ENCODE assay signal across 15 mouse cellular contexts in the genomic region with DNA sequence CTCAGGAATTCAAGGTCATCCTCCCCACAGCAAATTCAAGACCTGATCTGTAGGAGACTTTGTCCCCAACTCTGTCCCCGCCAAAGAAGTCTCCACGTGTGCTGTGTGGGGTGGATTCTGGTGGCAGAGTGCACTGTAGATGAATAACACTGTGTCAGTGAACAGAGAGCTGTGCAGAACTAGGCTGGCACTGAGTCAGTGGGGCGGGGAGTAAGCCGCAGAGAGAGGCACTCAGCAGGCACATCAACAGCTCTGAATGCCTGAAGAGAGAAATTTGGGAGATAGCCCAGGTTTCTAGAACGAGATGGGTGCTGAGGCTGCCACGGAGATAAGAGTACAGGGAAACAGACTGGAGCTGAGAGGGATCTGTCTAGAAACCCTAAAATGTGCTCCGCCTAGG. TPM values are rescaled to one million over a fixed set of nuclear protein-coding genes. Genes with fewer than 3 reads are reported as not detected.
DNase-seq lines count a peak whose midpoint lies in the region; ATAC-seq and TF ChIP-seq lines count a peak whose summit lies in the region.
"Had no signal": no experiment of that assay in that cellular context is flagged by ENCODE, and none has a peak within 500 bp of the region (broad histone marks: within the 10 kb centered on the region; RNA-seq: fewer than 3 reads in every experiment).

No protein-coding gene starts in this region.

- peaks cover 26% of the 10 kb centered on the region for H3K36me3 ChIP-seq in heart, embryonic 10.5 days
- peaks cover 13% of the 10 kb centered on the region; the same call in 1 of the 2 replicates for H3K36me3 ChIP-seq in forebrain, embryonic 15.5 days

- no peak overlapping the region for H3K27ac ChIP-seq in heart, embryonic 10.5 days
- peak overlapping the region; percentile 100 for H3K27ac ChIP-seq in layer of hippocampus, adult 2 months
- H3K27ac ChIP-seq in cortical plate, adult 2 months (ENCODE audit: insufficient read depth, low read length) = 0 out of 2 replicates have a peak overlapping the region, but pooled peaks have one; percentile 85
- H3K27ac ChIP-seq in forebrain, embryonic 15.5 days (replicated peaks) = no peak overlapping the region; the same call in 1 of the 2 replicates
- H3K27ac ChIP-seq: hindbrain, postnatal 0 days; neural tube, embryonic 15.5 days had no signal

- no peak overlapping the region for H3K9ac ChIP-seq in forebrain, embryonic 15.5 days (replicated peaks)
- H3K9ac ChIP-seq: liver, embryonic 12.5 days had no signal

- peaks cover 50% of the 10 kb centered on the region for H3K4me1 ChIP-seq in heart, embryonic 10.5 days
- peaks cover 8% of the 10 kb centered on the region for H3K4me1 ChIP-seq in cortical plate, adult 2 months (ENCODE audit: control insufficient read depth, insufficient read depth, low read length)
- H3K4me1 ChIP-seq in forebrain, embryonic 15.5 days = peaks cover 52% of the 10 kb centered on the region

- 0 out of 2 replicates have a peak, but pooled peaks cover 7% of the 10 kb centered on the region for H3K27me3 ChIP-seq in heart, embryonic 10.5 days (ENCODE audit: insufficient read depth, poor library complexity, severe bottlenecking)
- 0 out of 2 replicates have a peak, but pooled peaks cover 9% of the 10 kb centered on the region for H3K27me3 ChIP-seq in forebrain, embryonic 15.5 days

- no peak overlapping the region for H3K4me3 ChIP-seq in heart, embryonic 10.5 days
- H3K4me3 ChIP-seq in layer of hippocampus, adult 2 months = no peak overlapping the region
- H3K4me3 ChIP-seq in cortical plate, adult 2 months (ENCODE audit: insufficient read depth, low read length) = no peak overlapping the region
- H3K4me3 ChIP-seq in forebrain, embryonic 15.5 days = no peak overlapping the region

- no peak for ATAC-seq in forebrain, embryonic 15.5 days (replicated peaks)
- ATAC-seq: hindbrain, postnatal 0 days; liver, embryonic 12.5 days had no signal

- 59% methylated on average over 7 of the region's 7 CpGs for WGBS in heart, embryonic 10.5 days
- 62% methylated on average over 7 of the region's 7 CpGs for WGBS in forebrain, embryonic 15.5 days

- no peaks in the 10 kb centered on the region for H3K9me3 ChIP-seq in heart, embryonic 10.5 days
- H3K9me3 ChIP-seq in forebrain, embryonic 15.5 days = no peaks in the 10 kb centered on the region
- H3K9me3 ChIP-seq: liver, embryonic 12.5 days; neural tube, embryonic 15.5 days had no signal

- TF ChIP-seq POLR2A in cortical plate, adult 2 months (IDR thresholded peaks at IDR 0.05; ENCODE audit: extremely low read depth, insufficient read depth, low read length) = 0 out of 2 replicates have a peak, but pooled peaks have one; percentile 25

- peak; percentile 9; the same call in 1 of the 2 replicates for TF ChIP-seq CTCF in layer of hippocampus, adult 2 months (conservative IDR thresholded peaks at IDR 0.05)
- no peak for TF ChIP-seq CTCF in cortical plate, adult 2 months (IDR thresholded peaks at IDR 0.05; ENCODE audit: extremely low read depth, insufficient read depth, low read length)

- peak; percentile 94 for DNase-seq in heart, adult 11 months
- no peak for DNase-seq in heart, embryonic 10.5 days (ENCODE audit: low spot score)
- DNase-seq in layer of hippocampus, adult 2 months (ENCODE audit: low spot score in 2 of 2) = peak; percentile 62 to 78
- no peak for DNase-seq in layer of hippocampus, adult 8-10 months (ENCODE audit: low spot score in 2 of 2)
- DNase-seq in MN1 (ENCODE audit: low spot score) = peak; percentile 16
- no peak for DNase-seq in urinary bladder, postnatal 25 days (ENCODE audit: low spot score)
- DNase-seq: adrenal gland, postnatal 14 days; midbrain, embryonic 14.5 days had no signal

- H3K4me2 ChIP-seq in forebrain, embryonic 15.5 days (replicated peaks) = no peak overlapping the region
- H3K4me2 ChIP-seq: neural tube, embryonic 15.5 days had no signal

RNA-seq across cellular contexts. Expression of gene Ccdc85b, which starts 1.3 kb away (rescaled TPM):
- polyA plus RNA-seq in heart, embryonic 10.5 days (2016; fragmentation: Nextera tagmentation; extraction: Ambion mirVana) = 8.3 and 11.6 TPM in 2 replicates
- 10 to 100 TPM; 31.5 to 33.9 TPM for total RNA-seq in layer of hippocampus, adult 2 months (2021)
- total RNA-seq in layer of hippocampus, adult 8-10 months (2022) = 10 to 100 TPM; 31.7 to 33.1 (median 32.4) TPM
- 23.8 and 24.5 TPM in 2 replicates for polyA plus RNA-seq in cortical plate, adult 2 months (2012; rRNA removed)
- polyA plus RNA-seq in forebrain, embryonic 15.5 days (2015; fragmentation: Nextera tagmentation; extraction: Ambion mirVana) = 10.7 and 11.4 TPM in 2 replicates

RNA-seq across cellular contexts. Expression of gene Fibp, which starts 1.4 kb away (rescaled TPM):
- polyA plus RNA-seq in heart, embryonic 10.5 days (2016; fragmentation: Nextera tagmentation; extraction: Ambion mirVana) = 79.5 and 87.9 TPM in 2 replicates
- total RNA-seq in layer of hippocampus, adult 2 months (2021) = 10 to 100 TPM; 87.2 to 89.6 TPM
- total RNA-seq in layer of hippocampus, adult 8-10 months (2022) = 100 to 1,000 TPM in 1 of 4 experiments, 10 to 100 TPM in 3; 93.5 to 109 (median 96.4) TPM
- 129 and 131 TPM in 2 replicates for polyA plus RNA-seq in cortical plate, adult 2 months (2012; rRNA removed)
- 160 and 184 TPM in 2 replicates for polyA plus RNA-seq in forebrain, embryonic 15.5 days (2015; fragmentation: Nextera tagmentation; extraction: Ambion mirVana)

RNA-seq across cellular contexts. Expression of gene Ctsw, which starts 9.3 kb away (rescaled TPM):
- polyA plus RNA-seq in heart, embryonic 10.5 days (2016; fragmentation: Nextera tagmentation; extraction: Ambion mirVana) = 0.85 and 1.1 TPM in 2 replicates
- under 1 TPM in 1 of 2 experiments, not detected in 1; 0.31 TPM for total RNA-seq in layer of hippocampus, adult 2 months (2021)
- under 1 TPM in 3 of 4 experiments, not detected in 1; 0.29 to 0.81 (median 0.77) TPM for total RNA-seq in layer of hippocampus, adult 8-10 months (2022)
- 0.27 and 0.53 TPM in 2 replicates for polyA plus RNA-seq in cortical plate, adult 2 months (2012; rRNA removed)
- polyA plus RNA-seq in forebrain, embryonic 15.5 days (2015; fragmentation: Nextera tagmentation; extraction: Ambion mirVana) = 4.4 and 4.8 TPM in 2 replicates
- polyA plus RNA-seq: testis, adult 2 months had no signal

RNA-seq across cellular contexts. Expression of gene Fosl1, which starts 11.7 kb away (rescaled TPM):
- 0.34 and 0.49 TPM in 2 replicates for polyA plus RNA-seq in heart, embryonic 10.5 days (2016; fragmentation: Nextera tagmentation; extraction: Ambion mirVana)
- not detected for total RNA-seq in layer of hippocampus, adult 2 months (2021)
- total RNA-seq in layer of hippocampus, adult 8-10 months (2022) = under 1 TPM; 0.20 to 0.67 (median 0.29) TPM
- 0.21 TPM in 1 of 2 replicates, not detected in the other for polyA plus RNA-seq in cortical plate, adult 2 months (2012; rRNA removed)
- polyA plus RNA-seq in forebrain, embryonic 15.5 days (2015; fragmentation: Nextera tagmentation; extraction: Ambion mirVana) = not detected in 2 replicates
- total RNA-seq: hindbrain, postnatal 0 days had no signal
- polyA plus RNA-seq: heart, embryonic 14.5 days; hindbrain, postnatal 0 days; liver, embryonic 12.5 days; midbrain, embryonic 14.5 days; neural tube, embryonic 15.5 days had no signal

RNA-seq across cellular contexts. Expression of gene Efemp2, which starts 14.7 kb away (rescaled TPM):
- 62.7 and 92.3 TPM in 2 replicates for polyA plus RNA-seq in heart, embryonic 10.5 days (2016; fragmentation: Nextera tagmentation; extraction: Ambion mirVana)
- 10 to 100 TPM; 13.2 to 14.1 TPM for total RNA-seq in layer of hippocampus, adult 2 months (2021)
- total RNA-seq in layer of hippocampus, adult 8-10 months (2022) = 10 to 100 TPM; 14.4 to 23.9 (median 22.1) TPM
- polyA plus RNA-seq in cortical plate, adult 2 months (2012; rRNA removed) = 24.5 and 27.1 TPM in 2 replicates
- 30.1 TPM in 2 replicates for polyA plus RNA-seq in forebrain, embryonic 15.5 days (2015; fragmentation: Nextera tagmentation; extraction: Ambion mirVana)

Comparison
In these comparisons a context has a peak if more than half of its experiments do, and no peak if none do; other contexts are left out.
1. DNase-seq: peak in heart, adult 11 months (single experiment), layer of hippocampus, adult 2 months (2 of 2) and MN1 (single experiment); none in heart, embryonic 10.5 days (single experiment), layer of hippocampus, adult 8-10 months (0 of 2) and urinary bladder, postnatal 25 days (single experiment).
2. H3K27ac ChIP-seq: peak in layer of hippocampus, adult 2 months (single experiment) and cortical plate, adult 2 months (single experiment); none in heart, embryonic 10.5 days (single experiment) and forebrain, embryonic 15.5 days (single experiment).